Mouse (Mus musculus) gastrocnemius, postnatal 4 days (tissue): ENCODE measurements around the gene Ankrd9. TPM values are rescaled to one million over a fixed set of nuclear protein-coding genes. Genes with fewer than 3 reads are reported as not detected.

Experiments
- DNase-seq, 2 experiments: peaks; one replicate each; pipeline ENCODE4 v3.0.0; 2021 to 2022; ENCODE audit warnings: low spot score in 2 of 2, mixed read lengths in 2 of 2
- total RNA-seq, 2 experiments: library from RNA; stranded (reverse); gene quantifications; 2 replicates each; pipeline ENCODE4 v1.2.3; 2021

Gene Ankrd9
- total RNA-seq, 2 experiments from 2014 or later = 12.9 to 17.5 TPM

DNA sequence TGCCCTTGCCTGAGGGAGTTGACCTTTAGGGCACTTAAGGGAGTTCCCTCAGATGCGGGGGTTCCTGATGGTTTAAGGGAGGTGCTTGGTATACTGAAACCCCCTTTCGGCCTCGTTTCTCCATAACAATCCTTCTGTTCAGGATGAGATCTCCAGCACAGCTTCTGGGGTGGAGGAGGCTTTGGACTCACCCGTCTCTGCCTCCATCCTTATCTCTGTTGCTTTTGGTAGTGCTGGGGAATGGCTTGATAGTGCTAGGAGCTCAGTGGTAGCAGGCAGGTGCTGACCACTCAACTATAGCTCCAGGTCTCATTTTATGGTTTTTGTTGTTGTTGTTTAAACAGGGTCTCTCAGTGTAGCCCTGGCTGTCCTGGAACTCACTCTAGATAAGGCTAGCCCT lies 12.8 kb downstream of the Ankrd9 start:
- DNase-seq = no peak

DNA sequence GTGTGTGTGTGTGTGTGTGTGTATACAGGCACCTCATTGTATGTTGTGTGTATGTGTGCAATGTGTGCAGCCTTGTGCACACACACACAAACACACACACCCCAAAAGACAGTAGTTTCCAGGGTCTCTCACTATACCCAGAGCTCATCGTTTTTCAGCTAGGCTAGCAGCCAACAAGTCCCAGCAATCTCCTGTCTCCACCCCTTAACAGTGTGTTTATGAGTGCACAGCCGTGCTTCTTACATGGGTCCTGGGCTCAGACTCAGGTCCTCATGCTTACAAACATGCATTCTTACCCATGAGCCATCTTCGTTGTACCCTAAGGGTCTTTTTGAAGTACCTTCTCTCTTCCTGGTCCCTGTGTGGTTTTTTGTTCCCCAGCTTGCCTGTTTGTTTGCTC lies 13.3 kb downstream of the Ankrd9 start:
- DNase-seq = no peak

GRCm38 (mm10) chr12:110961973-110962372 lies 16.9 kb downstream of the Ankrd9 start:
- DNase-seq = no peak

DNA sequence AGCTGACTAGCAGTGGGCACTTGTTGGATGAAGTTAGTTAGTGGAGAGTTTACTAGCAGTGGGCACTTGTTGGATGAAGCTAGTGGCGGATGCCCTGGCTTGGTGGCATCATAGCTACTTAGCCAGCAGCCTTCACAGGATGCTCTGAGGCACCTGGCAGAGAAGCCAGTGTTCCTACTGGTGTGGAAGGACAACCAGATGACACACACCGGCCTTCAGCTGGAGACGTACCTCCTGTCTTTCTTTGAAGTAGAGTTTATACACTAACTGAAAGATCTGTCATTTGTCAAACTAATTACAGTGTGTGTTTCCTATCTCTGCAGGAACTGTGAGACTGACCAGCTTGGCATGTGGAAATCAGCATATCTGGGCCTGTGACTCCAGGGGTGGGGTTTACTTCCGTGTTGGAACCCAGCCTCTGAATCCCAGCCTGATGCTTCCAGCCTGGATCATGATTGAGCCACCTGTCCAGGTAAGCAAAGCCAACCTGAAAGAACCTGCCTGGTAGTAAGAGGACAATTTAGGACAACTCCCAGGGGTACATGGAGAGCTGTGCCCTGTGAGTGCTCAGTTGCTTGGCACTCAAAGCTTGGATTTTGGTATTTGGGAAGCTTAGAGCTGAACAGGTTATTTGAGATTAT lies 24.4 kb downstream of the Ankrd9 start:
- no peak for DNase-seq

- no peak for DNase-seq
These were observed 24.9 kb downstream of the Ankrd9 start for GRCm38 (mm10) chr12:110953900-110954299.

- no peak for DNase-seq
These were observed 25.4 kb downstream of the Ankrd9 start for GRCm38 (mm10) chr12:110953443-110953842.

GRCm38 (mm10) chr12:110952628-110953385 lies 26.0 kb downstream of the Ankrd9 start:
- DNase-seq = no peak

GRCm38 (mm10) chr12:110951236-110951635 lies 27.6 kb downstream of the Ankrd9 start:
- no peak for DNase-seq

DNA sequence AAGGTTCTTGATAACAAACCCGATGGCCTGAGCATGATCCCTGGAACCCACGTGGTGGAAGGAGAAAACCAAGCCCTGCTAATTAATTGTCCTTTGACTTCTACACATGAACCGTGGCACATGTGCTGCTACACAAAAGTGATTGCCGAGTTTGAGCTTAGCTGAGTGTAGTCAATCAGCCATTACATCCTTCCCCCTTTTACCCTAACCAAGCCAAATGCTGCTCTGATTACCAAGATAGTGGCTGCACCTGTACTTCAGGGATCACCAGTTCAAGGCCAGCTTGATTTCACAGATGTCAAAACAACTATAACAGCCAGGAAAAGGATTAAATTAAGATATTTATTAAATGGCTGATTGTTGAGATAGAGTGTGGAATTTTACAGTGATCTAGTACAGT lies 28.7 kb downstream of the Ankrd9 start:
- no peak for DNase-seq

DNA sequence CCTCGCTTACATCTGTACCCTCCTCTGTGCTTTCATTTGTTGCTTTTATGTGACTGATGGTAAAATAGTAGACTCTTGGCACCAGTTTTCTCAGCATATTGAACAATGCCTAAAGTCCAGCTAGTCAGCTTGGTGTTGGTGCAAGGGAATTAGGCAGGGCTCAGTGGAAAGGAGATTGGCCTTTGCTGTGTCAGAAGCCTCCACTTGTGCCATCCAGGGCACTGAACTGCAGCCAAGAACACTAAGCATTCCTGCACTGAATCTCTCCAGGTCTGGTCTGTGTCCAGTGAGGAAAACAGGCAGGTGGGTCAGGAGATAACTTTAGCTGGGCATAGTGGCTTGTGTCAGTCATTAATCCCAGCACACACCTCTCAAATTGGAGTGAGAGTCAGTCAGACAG lies 29.4 kb downstream of the Ankrd9 start:
- DNase-seq = no peak

- no peak for DNase-seq
These were observed 30.0 kb downstream of the Ankrd9 start for GRCm38 (mm10) chr12:110948910-110949201.

- no peak for DNase-seq
These were observed 30.5 kb downstream of the Ankrd9 start for GRCm38 (mm10) chr12:110948082-110948909.

- no peak for DNase-seq
These were observed 32.6 kb downstream of the Ankrd9 start for GRCm38 (mm10) chr12:110946216-110946615.

GRCm38 (mm10) chr12:110940869-110941268 lies 38.0 kb downstream of the Ankrd9 start:
- no peak for DNase-seq

- no peak for DNase-seq
These were observed 39.5 kb downstream of the Ankrd9 start for GRCm38 (mm10) chr12:110939385-110939784.

DNA sequence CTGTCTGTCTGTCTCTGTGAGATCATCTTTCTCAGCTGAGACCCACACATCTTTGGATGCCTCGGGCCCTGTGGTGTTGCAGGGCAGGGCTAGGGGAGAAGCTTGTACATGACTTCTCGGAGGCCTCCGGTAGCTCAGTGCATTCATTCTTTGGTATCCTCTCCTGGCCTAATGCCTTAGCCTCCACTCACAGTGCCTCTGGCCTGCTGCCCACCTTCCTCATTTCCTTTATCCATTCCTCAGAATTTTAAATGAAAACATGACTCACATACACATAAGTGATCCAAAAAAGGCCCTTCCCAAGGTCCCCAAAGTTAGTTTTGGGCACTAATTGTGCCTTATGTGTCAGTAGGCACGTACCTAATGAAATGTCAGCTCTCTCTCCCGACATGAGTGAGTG lies 41.3 kb downstream of the Ankrd9 start:
- DNase-seq = no peak

- DNase-seq = peak; percentile 36 to 77
These were observed 42.7 kb downstream of the Ankrd9 start for GRCm38 (mm10) chr12:110935983-110936620.

GRCm38 (mm10) chr12:110932820-110933219 lies 46.0 kb downstream of the Ankrd9 start:
- DNase-seq = no peak
